Mouse (Mus musculus) megakaryocyte, embryonic 14.5 days (primary cell): ENCODE results near the gene Speg.

Experiments
- FLI1 ChIP-seq: IDR thresholded peaks from 2 replicates; pipeline ENCODE4 v1.6.1; 2012; ENCODE audit warnings: low read length, inconsistent platforms, mixed read lengths
- GATA1 ChIP-seq: IDR thresholded peaks from 3 replicates; pipeline ENCODE4 v1.6.1; 2012; ENCODE audit warnings: mixed read lengths, low read length, inconsistent platforms, borderline replicate concordance

DNA sequence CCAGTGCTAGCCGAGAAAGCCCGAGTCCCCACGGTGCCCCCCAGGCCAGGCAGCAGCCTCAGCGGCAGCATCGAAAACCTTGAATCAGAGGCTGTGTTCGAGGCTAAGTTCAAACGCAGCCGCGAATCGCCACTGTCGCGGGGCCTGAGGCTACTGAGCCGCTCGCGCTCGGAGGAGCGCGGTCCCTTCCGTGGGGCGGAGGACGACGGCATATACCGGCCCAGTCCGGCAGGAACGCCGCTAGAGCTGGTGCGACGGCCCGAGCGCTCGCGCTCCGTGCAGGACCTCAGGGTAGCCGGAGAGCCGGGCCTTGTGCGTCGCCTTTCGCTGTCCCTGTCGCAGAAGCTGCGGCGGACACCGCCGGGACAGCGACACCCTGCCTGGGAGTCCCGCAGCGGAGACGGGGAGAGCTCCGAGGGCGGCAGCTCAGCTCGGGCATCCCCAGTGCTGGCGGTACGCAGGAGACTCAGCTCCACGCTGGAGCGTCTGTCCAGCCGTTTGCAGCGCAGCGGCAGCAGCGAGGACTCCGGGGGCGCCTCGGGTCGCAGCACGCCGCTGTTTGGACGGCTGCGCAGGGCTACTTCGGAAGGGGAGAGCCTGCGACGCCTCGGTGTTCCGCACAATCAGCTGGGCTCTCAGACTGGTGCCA, 47.9 kb downstream of the Speg start:
- TF ChIP-seq GATA1, result no peak
- TF ChIP-seq FLI1, result no peak
